Mouse (Mus musculus) bone marrow macrophage, adult 2 months (primary cell): Measurements from ENCODE around the gene Fgfr2.

ENCODE experiments used
- CTCF ChIP-seq: IDR thresholded peaks from 2 replicates; pipeline ENCODE4 v1.5.1; 2012; ENCODE audit warnings: low read depth, mild to moderate bottlenecking, low read length, moderate library complexity
- POLR2A ChIP-seq: IDR thresholded peaks from 2 replicates; pipeline ENCODE4 v1.6.1; 2012; ENCODE audit warnings: mild to moderate bottlenecking, low read depth, low read length, borderline replicate concordance

GRCm38 (mm10) chr7:131846066-131846905, 1276.9 kb downstream of the Fgfr2 start:
- TF ChIP-seq CTCF (no peak), POLR2A (no peak)
